18 mouse cellular contexts compared by ENCODE assay signal in the genomic region with DNA sequence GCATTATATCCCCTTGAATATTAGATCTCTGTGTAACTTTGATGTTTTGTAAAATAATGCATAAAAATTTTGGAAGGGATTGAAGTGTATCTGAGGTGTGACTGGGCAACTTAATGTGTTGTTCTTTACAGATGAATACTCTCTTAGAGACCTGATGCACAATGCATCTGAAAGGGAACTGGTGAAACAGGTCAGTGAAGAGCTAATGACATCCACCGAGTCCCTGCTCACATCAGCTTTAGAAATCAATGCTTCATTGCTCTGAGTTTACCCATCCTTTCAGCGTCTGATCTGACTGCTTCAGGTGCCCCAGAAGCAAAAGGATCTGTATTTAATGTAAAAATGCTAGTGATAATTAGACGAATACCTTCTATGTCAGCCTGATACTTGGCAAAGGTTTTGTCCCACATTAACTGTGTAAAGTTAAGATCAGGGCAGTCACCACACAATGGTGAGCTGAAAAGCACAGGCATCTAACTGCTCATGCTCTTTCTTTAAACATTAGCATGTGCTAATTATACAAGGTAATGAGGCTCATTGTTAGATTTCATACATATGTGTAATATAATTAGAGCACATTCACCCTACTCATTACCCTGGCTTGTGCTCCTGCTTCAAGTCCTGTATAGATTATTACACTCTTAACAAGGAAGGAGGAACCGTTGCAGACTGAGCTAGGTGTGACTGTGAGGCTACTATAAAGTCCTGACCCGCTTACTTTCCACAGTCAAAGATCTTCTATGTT.
"Had no signal": no experiment of that assay in that cellular context is flagged by ENCODE, and none has a peak within 500 bp of the region (broad histone marks: within the 10 kb centered on the region; RNA-seq: fewer than 3 reads in every experiment).

No protein-coding gene starts in this region.

- H3K27me3 ChIP-seq: kidney, embryonic 15.5 days; limb, embryonic 12.5 days; limb, embryonic 15.5 days; lung, embryonic 15.5 days had no signal

- H3K9ac ChIP-seq: kidney, embryonic 15.5 days; limb, embryonic 12.5 days; limb, embryonic 15.5 days; liver, embryonic 14.5 days; liver, postnatal 0 days; lung, embryonic 15.5 days had no signal

- ATAC-seq: liver, postnatal 0 days had no signal

- H3K4me2 ChIP-seq: kidney, embryonic 15.5 days; limb, embryonic 12.5 days; limb, embryonic 15.5 days; liver, embryonic 11.5 days; lung, embryonic 15.5 days; midbrain, embryonic 11.5 days had no signal

- DNase-seq: kidney, postnatal 14 days; kidney, postnatal 4 days; left cerebral cortex, postnatal 4 days; liver, postnatal 0 days; lung, postnatal 10 days; lung, postnatal 4 days; midbrain, embryonic 14.5 days; thymus, adult 2 months; thymus, postnatal 14 days; thymus, postnatal 4 days had no signal

- H3K27ac ChIP-seq: kidney, embryonic 15.5 days; limb, embryonic 12.5 days; limb, embryonic 15.5 days; liver, embryonic 14.5 days; lung, embryonic 15.5 days; stomach, postnatal 0 days had no signal

- H3K4me1 ChIP-seq: kidney, embryonic 15.5 days; limb, embryonic 12.5 days; limb, embryonic 15.5 days had no signal

- H3K4me3 ChIP-seq: kidney, embryonic 15.5 days; limb, embryonic 12.5 days; limb, embryonic 15.5 days; lung, embryonic 15.5 days had no signal

- H3K36me3 ChIP-seq: kidney, embryonic 15.5 days; limb, embryonic 12.5 days; limb, embryonic 15.5 days; lung, embryonic 15.5 days had no signal

- H3K9me3 ChIP-seq: kidney, embryonic 15.5 days; limb, embryonic 12.5 days; limb, embryonic 15.5 days; lung, embryonic 15.5 days had no signal
